Comparison of ENCODE assay signal across 15 mouse cellular contexts in the genomic region with DNA sequence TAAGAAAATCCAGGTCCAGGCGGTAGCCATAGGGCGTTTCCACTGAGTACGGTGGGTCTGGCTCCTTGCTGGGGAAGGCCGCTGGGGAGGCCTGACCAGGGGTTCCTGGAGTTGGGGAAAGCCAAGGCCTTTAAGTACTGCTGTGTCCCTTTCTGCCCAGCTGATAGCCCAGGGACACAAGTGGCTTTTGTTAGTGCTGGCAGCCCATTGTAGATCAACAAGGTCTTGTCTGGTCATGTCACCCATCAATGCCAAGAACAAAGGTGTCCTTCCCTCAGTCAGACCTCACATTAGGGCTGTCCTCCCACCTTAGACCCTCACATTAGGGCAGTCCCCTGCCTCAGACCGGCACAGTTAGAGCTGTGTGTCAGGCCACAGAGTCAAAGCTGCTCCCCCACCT. TPM values are rescaled to one million over a fixed set of nuclear protein-coding genes. Genes with fewer than 3 reads are reported as not detected.
A peak's percentile ranks its signal among the peaks of the same experiment; 100 is the strongest.
DNase-seq lines count a peak whose midpoint lies in the region; ATAC-seq lines count a peak whose summit lies in the region.
"Had no signal": no experiment of that assay in that cellular context is flagged by ENCODE, and none has a peak within 500 bp of the region (broad histone marks: within the 10 kb centered on the region; RNA-seq: fewer than 3 reads in every experiment).

No protein-coding gene starts in this region.

- no peaks in the 10 kb centered on the region for H3K9me3 ChIP-seq in heart, embryonic 16.5 days (replicated peaks; ENCODE audit: control insufficient read depth, low read length)
- H3K9me3 ChIP-seq in midbrain, embryonic 11.5 days (ENCODE audit: control insufficient read depth, low read length) = no peaks in the 10 kb centered on the region
- no peaks in the 10 kb centered on the region for H3K9me3 ChIP-seq in midbrain, embryonic 15.5 days
- no peaks in the 10 kb centered on the region for H3K9me3 ChIP-seq in embryonic facial prominence, embryonic 15.5 days (replicated peaks)
- H3K9me3 ChIP-seq in neural tube, embryonic 13.5 days = no peaks in the 10 kb centered on the region
- H3K9me3 ChIP-seq: forebrain, embryonic 15.5 days had no signal

- peak overlapping the region; percentile 97; the same call in 1 of the 2 replicates for H3K27ac ChIP-seq in heart, embryonic 16.5 days (ENCODE audit: low read length)
- no peak overlapping the region for H3K27ac ChIP-seq in midbrain, embryonic 11.5 days (ENCODE audit: low read depth, low read length)
- no peak overlapping the region for H3K27ac ChIP-seq in midbrain, embryonic 15.5 days
- H3K27ac ChIP-seq in embryonic facial prominence, embryonic 15.5 days (replicated peaks) = no peak overlapping the region
- no peak overlapping the region for H3K27ac ChIP-seq in neural tube, embryonic 13.5 days (replicated peaks)
- H3K27ac ChIP-seq: forebrain, embryonic 15.5 days had no signal

- H3K9ac ChIP-seq in heart, embryonic 16.5 days (ENCODE audit: low read length) = peak overlapping the region; percentile 68
- H3K9ac ChIP-seq in midbrain, embryonic 11.5 days (ENCODE audit: low read length) = no peak overlapping the region
- no peak overlapping the region for H3K9ac ChIP-seq in midbrain, embryonic 15.5 days
- no peak overlapping the region for H3K9ac ChIP-seq in embryonic facial prominence, embryonic 15.5 days
- H3K9ac ChIP-seq in neural tube, embryonic 13.5 days = no peak overlapping the region
- H3K9ac ChIP-seq: forebrain, embryonic 15.5 days had no signal

- 71% methylated on average over 5 of the region's 5 CpGs for WGBS in heart, embryonic 16.5 days
- WGBS in midbrain, embryonic 11.5 days = 80% methylated on average over 5 of the region's 5 CpGs
- WGBS in midbrain, embryonic 15.5 days = 78% methylated on average over 5 of the region's 5 CpGs
- WGBS in embryonic facial prominence, embryonic 15.5 days = 72% methylated on average over 5 of the region's 5 CpGs
- WGBS in neural tube, embryonic 13.5 days = 74% methylated on average over 5 of the region's 5 CpGs

- peaks cover 53% of the 10 kb centered on the region for H3K4me1 ChIP-seq in heart, embryonic 16.5 days (ENCODE audit: control insufficient read depth, insufficient read depth, low read length)
- peaks cover 7% of the 10 kb centered on the region; the same call in 1 of the 2 replicates for H3K4me1 ChIP-seq in midbrain, embryonic 11.5 days (ENCODE audit: control insufficient read depth, insufficient read depth, low read length)
- H3K4me1 ChIP-seq in midbrain, embryonic 15.5 days = peaks cover 15% of the 10 kb centered on the region
- H3K4me1 ChIP-seq in embryonic facial prominence, embryonic 15.5 days = peaks cover 61% of the 10 kb centered on the region
- H3K4me1 ChIP-seq in neural tube, embryonic 13.5 days (replicated peaks) = peaks cover 52% of the 10 kb centered on the region

- H3K4me3 ChIP-seq in heart, embryonic 16.5 days (ENCODE audit: low read length) = no peak overlapping the region
- no peak overlapping the region for H3K4me3 ChIP-seq in midbrain, embryonic 11.5 days (ENCODE audit: low read depth, low read length)
- no peak overlapping the region for H3K4me3 ChIP-seq in midbrain, embryonic 15.5 days
- peak overlapping the region; percentile 87 for H3K4me3 ChIP-seq in embryonic facial prominence, embryonic 15.5 days (replicated peaks)
- no peak overlapping the region for H3K4me3 ChIP-seq in neural tube, embryonic 13.5 days
- H3K4me3 ChIP-seq: forebrain, embryonic 15.5 days had no signal

- peak overlapping the region; percentile 77 for H3K4me2 ChIP-seq in heart, embryonic 16.5 days (ENCODE audit: low read depth, low read length)
- no peak overlapping the region for H3K4me2 ChIP-seq in midbrain, embryonic 11.5 days
- H3K4me2 ChIP-seq in midbrain, embryonic 15.5 days = no peak overlapping the region
- H3K4me2 ChIP-seq in embryonic facial prominence, embryonic 15.5 days (replicated peaks) = peak overlapping the region; percentile 69
- peak overlapping the region; percentile 76 for H3K4me2 ChIP-seq in neural tube, embryonic 13.5 days
- H3K4me2 ChIP-seq: forebrain, embryonic 15.5 days had no signal

- no peak for ATAC-seq in heart, embryonic 16.5 days (replicated peaks; ENCODE audit: extremely low read depth, insufficient read depth, low FRiP score)
- ATAC-seq in midbrain, embryonic 11.5 days (ENCODE audit: low FRiP score) = no peak
- no peak for ATAC-seq in midbrain, embryonic 15.5 days (replicated peaks)
- no peak for ATAC-seq in embryonic facial prominence, embryonic 15.5 days (ENCODE audit: insufficient number of reproducible peaks, low FRiP score, low TSS enrichment, low read depth)
- no peak for ATAC-seq in neural tube, embryonic 13.5 days (ENCODE audit: low read depth)
- no peak for ATAC-seq in granulocyte monocyte progenitor cell, adult 5-6 weeks (replicated peaks; ENCODE audit: poor library complexity, severe bottlenecking)
- ATAC-seq: forebrain, embryonic 15.5 days had no signal

- H3K36me3 ChIP-seq in heart, embryonic 16.5 days (ENCODE audit: control insufficient read depth, insufficient read depth) = peaks cover 25% of the 10 kb centered on the region
- no peaks in the 10 kb centered on the region; the same call in 1 of the 2 replicates for H3K36me3 ChIP-seq in midbrain, embryonic 11.5 days (ENCODE audit: control insufficient read depth, insufficient read depth, low read length)
- H3K36me3 ChIP-seq in midbrain, embryonic 15.5 days (replicated peaks) = no peaks in the 10 kb centered on the region
- peaks cover 38% of the 10 kb centered on the region for H3K36me3 ChIP-seq in embryonic facial prominence, embryonic 15.5 days
- H3K36me3 ChIP-seq in neural tube, embryonic 13.5 days = peaks cover 14% of the 10 kb centered on the region; the same call in 1 of the 2 replicates
- H3K36me3 ChIP-seq: forebrain, embryonic 15.5 days had no signal

- H3K27me3 ChIP-seq in heart, embryonic 16.5 days (ENCODE audit: control insufficient read depth, insufficient read depth, low read length) = no peaks in the 10 kb centered on the region
- no peaks in the 10 kb centered on the region for H3K27me3 ChIP-seq in midbrain, embryonic 11.5 days (ENCODE audit: control insufficient read depth, insufficient read depth, low read length)
- H3K27me3 ChIP-seq in midbrain, embryonic 15.5 days (replicated peaks) = 0 out of 2 replicates have a peak, but pooled peaks cover 3% of the 10 kb centered on the region
- H3K27me3 ChIP-seq in embryonic facial prominence, embryonic 15.5 days = no peaks in the 10 kb centered on the region
- H3K27me3 ChIP-seq in neural tube, embryonic 13.5 days = peaks cover 5% of the 10 kb centered on the region; the same call in 1 of the 2 replicates
- H3K27me3 ChIP-seq: forebrain, embryonic 15.5 days had no signal

- DNase-seq in heart, adult 8-10 months (ENCODE audit: low spot score) = no peak
- peak; percentile 79 for DNase-seq in midbrain, embryonic 11.5 days (ENCODE audit: low spot score, missing footprints)
- no peak for DNase-seq in urinary bladder, postnatal 10 days (ENCODE audit: low spot score)
- DNase-seq: liver; right cerebral cortex, postnatal 25 days; thymus, adult 2 months had no signal

RNA-seq across cellular contexts. Expression of a gene that starts 3.0 kb away (rescaled TPM):
- 16.6 and 21.8 TPM in 2 replicates for polyA plus RNA-seq in heart, embryonic 16.5 days (2015; fragmentation: Nextera tagmentation; extraction: Ambion mirVana)
- 10 to 100 TPM; 64.2 to 67.2 (median 65.6) TPM for total RNA-seq in heart, adult 8-10 months (2022)
- 3.5 and 3.9 TPM in 2 replicates for polyA plus RNA-seq in midbrain, embryonic 11.5 days (2014; fragmentation: Nextera tagmentation; extraction: Ambion mirVana)
- 5.8 TPM in 2 replicates for polyA plus RNA-seq in midbrain, embryonic 15.5 days (2015; fragmentation: Nextera tagmentation; extraction: Ambion mirVana)
- 25.2 and 26.2 TPM in 2 replicates for polyA plus RNA-seq in embryonic facial prominence, embryonic 15.5 days (2015; fragmentation: Nextera tagmentation; extraction: Ambion mirVana)
- polyA plus RNA-seq in neural tube, embryonic 13.5 days (2015; fragmentation: Nextera tagmentation; extraction: Ambion mirVana) = 5.3 and 5.9 TPM in 2 replicates
- total RNA-seq in granulocyte monocyte progenitor cell, adult 5-6 weeks (2014; fragmentation: Nextera tagmentation) = 1.5 and 2.1 TPM in 2 replicates
- total RNA-seq in granulocyte monocyte progenitor cell, adult 5-6 weeks (2017) = 0.78 and 1.6 TPM in 2 replicates

RNA-seq across cellular contexts. Expression of a gene that starts 35.5 kb away (rescaled TPM):
- polyA plus RNA-seq in heart, embryonic 16.5 days (2015; fragmentation: Nextera tagmentation; extraction: Ambion mirVana) = 91.4 and 93.2 TPM in 2 replicates
- total RNA-seq in heart, adult 8-10 months (2022) = 1 to 10 TPM; 5.6 to 8.6 (median 7.7) TPM
- 91.3 and 115 TPM in 2 replicates for polyA plus RNA-seq in midbrain, embryonic 11.5 days (2014; fragmentation: Nextera tagmentation; extraction: Ambion mirVana)
- 15.7 and 17.8 TPM in 2 replicates for polyA plus RNA-seq in midbrain, embryonic 15.5 days (2015; fragmentation: Nextera tagmentation; extraction: Ambion mirVana)
- polyA plus RNA-seq in embryonic facial prominence, embryonic 15.5 days (2015; fragmentation: Nextera tagmentation; extraction: Ambion mirVana) = 80.1 and 83.4 TPM in 2 replicates
- polyA plus RNA-seq in neural tube, embryonic 13.5 days (2015; fragmentation: Nextera tagmentation; extraction: Ambion mirVana) = 17.5 and 21.0 TPM in 2 replicates
- total RNA-seq in granulocyte monocyte progenitor cell, adult 5-6 weeks (2014; fragmentation: Nextera tagmentation) = 31.4 and 46.5 TPM in 2 replicates
- 117 and 138 TPM in 2 replicates for total RNA-seq in granulocyte monocyte progenitor cell, adult 5-6 weeks (2017)

RNA-seq across cellular contexts. Expression of a gene that starts 39.7 kb away (rescaled TPM):
- 1.7 and 2.4 TPM in 2 replicates for polyA plus RNA-seq in heart, embryonic 16.5 days (2015; fragmentation: Nextera tagmentation; extraction: Ambion mirVana)
- total RNA-seq in heart, adult 8-10 months (2022) = under 1 TPM in 1 of 4 experiments, not detected in 3; 0.38 TPM
- 0.19 and 0.22 TPM in 2 replicates for polyA plus RNA-seq in midbrain, embryonic 11.5 days (2014; fragmentation: Nextera tagmentation; extraction: Ambion mirVana)
- polyA plus RNA-seq in midbrain, embryonic 15.5 days (2015; fragmentation: Nextera tagmentation; extraction: Ambion mirVana) = 0.61 and 0.74 TPM in 2 replicates
- 0.84 and 1.2 TPM in 2 replicates for polyA plus RNA-seq in embryonic facial prominence, embryonic 15.5 days (2015; fragmentation: Nextera tagmentation; extraction: Ambion mirVana)
- 0.46 and 0.72 TPM in 2 replicates for polyA plus RNA-seq in neural tube, embryonic 13.5 days (2015; fragmentation: Nextera tagmentation; extraction: Ambion mirVana)
- 1.5 and 3.0 TPM in 2 replicates for total RNA-seq in granulocyte monocyte progenitor cell, adult 5-6 weeks (2014; fragmentation: Nextera tagmentation)
- total RNA-seq in granulocyte monocyte progenitor cell, adult 5-6 weeks (2017) = 1.4 TPM in 1 of 2 replicates, not detected in the other
- total RNA-seq: neutrophil, adult 5-6 weeks had no signal
- polyA plus RNA-seq: brain, embryonic 14.5 days; cortical plate, adult 2 months had no signal

RNA-seq across cellular contexts. Expression of a gene that starts 56.9 kb away (rescaled TPM):
- 45.2 and 46.2 TPM in 2 replicates for polyA plus RNA-seq in heart, embryonic 16.5 days (2015; fragmentation: Nextera tagmentation; extraction: Ambion mirVana)
- total RNA-seq in heart, adult 8-10 months (2022) = 10 to 100 TPM; 27.3 to 35.7 (median 30.7) TPM
- 15.1 and 15.9 TPM in 2 replicates for polyA plus RNA-seq in midbrain, embryonic 11.5 days (2014; fragmentation: Nextera tagmentation; extraction: Ambion mirVana)
- 19.2 and 20.4 TPM in 2 replicates for polyA plus RNA-seq in midbrain, embryonic 15.5 days (2015; fragmentation: Nextera tagmentation; extraction: Ambion mirVana)
- polyA plus RNA-seq in embryonic facial prominence, embryonic 15.5 days (2015; fragmentation: Nextera tagmentation; extraction: Ambion mirVana) = 34.5 and 37.7 TPM in 2 replicates
- 21.3 and 22.8 TPM in 2 replicates for polyA plus RNA-seq in neural tube, embryonic 13.5 days (2015; fragmentation: Nextera tagmentation; extraction: Ambion mirVana)
- 4.2 TPM in 2 replicates for total RNA-seq in granulocyte monocyte progenitor cell, adult 5-6 weeks (2014; fragmentation: Nextera tagmentation)
- total RNA-seq in granulocyte monocyte progenitor cell, adult 5-6 weeks (2017) = 0.52 and 5.6 TPM in 2 replicates

Comparison
In these comparisons a context has a peak if more than half of its experiments do, and no peak if none do; other contexts are left out.
1. H3K4me2 ChIP-seq: peak in heart, embryonic 16.5 days (single experiment), embryonic facial prominence, embryonic 15.5 days (single experiment) and neural tube, embryonic 13.5 days (single experiment); none in midbrain, embryonic 11.5 days (single experiment) and midbrain, embryonic 15.5 days (single experiment).